Mouse (Mus musculus) embryo, embryonic 11 days (tissue): ENCODE measurements around the gene Atp6v1e1.
"Not testable (repeated sequence)": the region's sequence is repeated elsewhere in the genome, so short reads cannot be mapped to it uniquely, and the experiment has no call there.

Experiments used
- DNase-seq: peaks from one replicate; pipeline ENCODE4 v3.0.0-alpha.2; 2015

The Atp6v1e1 gene

GRCm38 (mm10) chr6:120822307-120822928 lies at the start of gene Atp6v1e1:
Gene Atp6v1e1 (minus strand): TSS chr6:120822793.
- peak; percentile 98 for DNase-seq

- no peak for DNase-seq
Measured at GRCm38 (mm10) chr6:120871286-120871685, 48.7 kb upstream of the Atp6v1e1 start.

GRCm38 (mm10) chr6:120868824-120869223 lies 46.2 kb upstream of the Atp6v1e1 start:
- no peak for DNase-seq

- no peak for DNase-seq
Measured at GRCm38 (mm10) chr6:120866051-120866814, 43.6 kb upstream of the Atp6v1e1 start.

GRCm38 (mm10) chr6:120860079-120860478 lies 37.5 kb upstream of the Atp6v1e1 start:
- DNase-seq: no peak

- peak; percentile 19 for DNase-seq
Measured at GRCm38 (mm10) chr6:120858217-120858711, 35.7 kb upstream of the Atp6v1e1 start.

- DNase-seq: no peak
Measured at GRCm38 (mm10) chr6:120854413-120854812, 31.8 kb upstream of the Atp6v1e1 start.

- not testable (repeated sequence) for DNase-seq
Measured at GRCm38 (mm10) chr6:120850720-120851119, 28.1 kb upstream of the Atp6v1e1 start.

- no peak for DNase-seq
Measured at GRCm38 (mm10) chr6:120841754-120842153, 19.2 kb upstream of the Atp6v1e1 start.

- DNase-seq: no peak
Measured at GRCm38 (mm10) chr6:120840258-120840657, 17.7 kb upstream of the Atp6v1e1 start.

- no peak for DNase-seq
Measured at GRCm38 (mm10) chr6:120837152-120837530, 14.5 kb upstream of the Atp6v1e1 start.

GRCm38 (mm10) chr6:120836389-120837151 lies 14.0 kb upstream of the Atp6v1e1 start:
- DNase-seq: peak; percentile 71

GRCm38 (mm10) chr6:120835474-120836374 lies 13.1 kb upstream of the Atp6v1e1 start, which contains the start of gene Bcl2l13:
Gene Bcl2l13 (plus strand): TSS chr6:120836212.
- DNase-seq: peak; percentile 95

- DNase-seq: no peak
Measured at GRCm38 (mm10) chr6:120834766-120835321, 12.3 kb upstream of the Atp6v1e1 start.

- no peak for DNase-seq
Measured at GRCm38 (mm10) chr6:120832097-120832496, 9.5 kb upstream of the Atp6v1e1 start.

- DNase-seq: no peak
Measured at GRCm38 (mm10) chr6:120830866-120831608, 8.4 kb upstream of the Atp6v1e1 start.

GRCm38 (mm10) chr6:120830056-120830455 lies 7.5 kb upstream of the Atp6v1e1 start:
- DNase-seq: no peak

- DNase-seq: no peak
Measured at GRCm38 (mm10) chr6:120822937-120823614, 483 bp upstream of the Atp6v1e1 start.

GRCm38 (mm10) chr6:120821715-120822114 lies 878 bp downstream of the Atp6v1e1 start:
- no peak for DNase-seq

- DNase-seq: no peak
Measured at GRCm38 (mm10) chr6:120820941-120821340, 1.7 kb downstream of the Atp6v1e1 start.

- no peak for DNase-seq
Measured at GRCm38 (mm10) chr6:120820144-120820543, 2.4 kb downstream of the Atp6v1e1 start.
